Mouse (Mus musculus) forebrain, embryonic 11.5 days (tissue): Measurements from ENCODE around the gene Slc38a3. TPM values are rescaled to one million over a fixed set of nuclear protein-coding genes. Genes with fewer than 3 reads are reported as not detected.
"Not testable (repeated sequence)": the region's sequence is repeated elsewhere in the genome, so short reads cannot be mapped to it uniquely, and the experiment has no call there.

Source experiments
- ATAC-seq: fragments of 200-750 bp; cut with Nextera tagmentation; replicated peaks from 2 replicates; pipeline ENCODE4 v1.8.0; 2017; ENCODE audit warnings: moderate TSS enrichment; ENCODE audit not compliant: low FRiP score
- DNase-seq: peaks from one replicate; pipeline ENCODE4 v3.0.0-alpha.2; 2017; ENCODE audit warnings: low spot score
- H3K27ac ChIP-seq: fragments of 300-500 bp; sonication (generic); 2 replicates; pipeline ENCODE4 v1.5.1; 2014; ENCODE audit warnings: low read depth, low read length
- H3K27me3 ChIP-seq: fragments of 300-500 bp; sonication (generic); 2 replicates; pipeline ENCODE4 v1.6.1; 2014; ENCODE audit warnings: mild to moderate bottlenecking, low read length, mixed read lengths; ENCODE audit not compliant: control insufficient read depth, insufficient read depth
- H3K36me3 ChIP-seq: fragments of 300-500 bp; sonication (generic); 2 replicates; pipeline ENCODE4 v1.6.1; 2014; ENCODE audit warnings: mild to moderate bottlenecking, low read length, moderate library complexity, mixed read lengths; ENCODE audit not compliant: control insufficient read depth, insufficient read depth
- H3K4me1 ChIP-seq: fragments of 300-500 bp; sonication (generic); replicated peaks from 2 replicates; pipeline ENCODE4 v1.6.1; 2014; ENCODE audit warnings: low read length, mixed read lengths; ENCODE audit not compliant: control insufficient read depth, insufficient read depth
- H3K4me2 ChIP-seq: fragments of 300-500 bp; sonication (generic); 2 replicates; pipeline ENCODE4 v1.6.1; 2014; ENCODE audit warnings: low read depth, mild to moderate bottlenecking, low read length, moderate library complexity, mixed read lengths; ENCODE audit not compliant: severe bottlenecking
- H3K4me3 ChIP-seq: fragments of 300-500 bp; sonication (generic); 2 replicates; pipeline ENCODE4 v1.5.1; 2014; ENCODE audit warnings: low read depth, low read length
- H3K9ac ChIP-seq: fragments of 300-500 bp; sonication (generic); 2 replicates; pipeline ENCODE4 v1.6.1; 2014; ENCODE audit warnings: low read length
- H3K9me3 ChIP-seq: fragments of 300-500 bp; sonication (generic); 2 replicates; pipeline ENCODE4 v1.6.1; 2016; ENCODE audit warnings: low read length, mixed read lengths; ENCODE audit not compliant: control insufficient read depth
- WGBS: fragments of 180-500 bp; shearing (Covaris S2); extraction: QIAGEN DNeasy Blood & Tissue Kit; methylation state at CpG from one replicate; pipeline ENCODE4 v1.1.7; 2014; 5-methylcytosine and 5-hydroxymethylcytosine counted together
- polyA plus RNA-seq: library from polyadenylated mRNA; unstranded; fragments of >200 nt; fragmentation: Nextera tagmentation; extraction: Ambion mirVana; gene quantifications from 2 replicates; pipeline ENCODE4 v1.2.1, GENCODE M21; 2014

Slc38a3 gene
- polyA plus RNA-seq, 1 experiment from 2014 or later = 6.7 TPM

DNA sequence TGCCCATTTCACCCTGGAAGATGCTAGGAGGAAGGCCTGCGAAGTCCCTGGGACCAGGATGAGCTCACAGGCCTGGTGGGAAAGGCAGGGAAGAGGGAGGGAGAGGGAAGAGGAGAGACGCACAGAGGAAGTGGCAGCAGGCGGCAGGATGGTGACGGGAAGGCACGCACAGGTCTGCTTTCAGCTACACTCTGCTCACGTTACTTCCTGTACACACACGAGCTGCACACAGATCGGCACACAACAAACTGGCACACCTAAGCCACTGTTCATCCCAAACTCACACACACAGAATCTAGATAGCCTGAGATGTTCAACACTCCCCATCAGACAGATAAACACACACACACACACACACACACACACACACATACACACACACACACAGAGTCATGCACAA is 21.1 kb upstream of the Slc38a3 start:
- H3K4me2 ChIP-seq = no peak overlapping the region
- H3K4me1 ChIP-seq = no peaks in the 10 kb centered on the region
- H3K9me3 ChIP-seq = no peaks in the 10 kb centered on the region
- 81% methylated on average over 8 of the region's 8 CpGs for WGBS
- no peaks in the 10 kb centered on the region for H3K27me3 ChIP-seq
- no peaks in the 10 kb centered on the region for H3K36me3 ChIP-seq
- no peak overlapping the region for H3K27ac ChIP-seq
- DNase-seq (no peak), ATAC-seq (no peak)
- H3K4me3 ChIP-seq = no peak overlapping the region
- H3K9ac ChIP-seq = no peak overlapping the region

GRCm38 (mm10) chr9:107688939-107689338 is 19.6 kb upstream of the Slc38a3 start:
- Histone ChIP-seq H3K27ac (no peak overlapping the region), H3K27me3 (no peaks in the 10 kb centered on the region), H3K4me3 (no peak overlapping the region), H3K4me1 (no peaks in the 10 kb centered on the region), H3K4me2 (no peak overlapping the region), H3K9me3 (no peaks in the 10 kb centered on the region), H3K36me3 (no peaks in the 10 kb centered on the region), H3K9ac (no peak overlapping the region)
- ATAC-seq = no peak
- DNase-seq = no peak
- WGBS = 86% methylated on average over 7 of the region's 7 CpGs

DNA sequence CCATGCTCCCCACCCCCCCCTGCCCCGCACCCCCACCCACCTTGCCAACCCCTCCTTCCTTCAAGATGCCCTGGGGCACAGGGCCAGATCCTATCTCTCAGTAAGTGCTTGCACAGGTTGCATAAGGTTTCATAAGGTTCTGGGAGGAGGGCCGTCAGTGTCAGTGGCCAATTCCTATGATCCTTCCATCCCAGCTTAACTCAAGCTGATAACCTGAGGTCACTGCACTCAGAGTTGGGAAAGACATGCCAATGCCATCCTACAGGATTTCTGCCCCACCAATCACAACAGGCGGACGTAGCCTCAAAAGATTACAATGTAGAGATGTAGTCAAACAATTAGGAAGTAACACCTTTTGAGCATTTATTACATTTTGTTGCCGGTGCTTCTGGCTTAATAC is 19.1 kb upstream of the Slc38a3 start:
- Histone ChIP-seq H3K4me3 (no peak overlapping the region), H3K9ac (no peak overlapping the region), H3K36me3 (no peaks in the 10 kb centered on the region), H3K27ac (no peak overlapping the region), H3K27me3 (no peaks in the 10 kb centered on the region), H3K4me1 (no peaks in the 10 kb centered on the region), H3K4me2 (no peak overlapping the region), H3K9me3 (no peaks in the 10 kb centered on the region)
- ATAC-seq (no peak), DNase-seq (no peak)
- 88% methylated on average over 5 of the region's 5 CpGs for WGBS

DNA sequence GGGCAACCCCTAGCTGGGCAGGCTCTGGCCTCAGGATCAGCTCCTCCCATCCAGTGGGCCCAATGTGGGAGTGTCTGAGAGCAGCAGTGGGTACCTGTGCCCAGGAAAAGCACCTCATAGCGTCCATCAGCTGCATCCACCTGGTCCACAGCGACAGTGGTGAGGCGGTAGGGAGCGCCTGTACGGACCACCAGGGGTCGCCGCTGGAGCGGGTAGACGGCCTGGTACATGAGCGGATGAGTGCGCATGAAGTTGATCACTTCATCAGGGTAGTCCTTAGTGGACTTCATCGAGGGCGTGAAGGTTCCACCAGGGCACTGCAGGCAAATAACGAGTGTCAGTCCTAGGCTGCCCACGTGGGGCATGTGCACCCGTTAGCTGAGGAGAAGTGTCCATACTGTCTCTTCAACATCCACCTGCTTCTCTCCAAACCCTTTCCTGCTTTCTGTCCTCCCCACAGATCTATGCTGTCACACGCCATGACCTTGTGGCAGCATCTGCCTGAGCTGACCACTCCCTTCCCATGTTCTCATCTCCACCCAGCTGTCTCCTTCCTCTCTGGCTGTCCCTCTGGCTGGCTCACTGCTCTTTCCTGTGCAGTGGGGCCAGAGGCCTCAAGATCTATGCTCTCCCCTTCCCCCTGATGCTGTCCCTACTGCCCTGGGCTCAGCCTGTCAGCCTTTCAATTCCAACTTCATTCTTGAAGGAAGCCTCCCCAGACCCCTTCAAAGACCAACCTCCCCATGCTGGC is 16.1 kb upstream of the Slc38a3 start:
- no peaks in the 10 kb centered on the region for H3K27me3 ChIP-seq
- no peaks in the 10 kb centered on the region for H3K36me3 ChIP-seq
- no peak overlapping the region for H3K4me2 ChIP-seq
- no peak overlapping the region for H3K9ac ChIP-seq
- H3K4me1 ChIP-seq = no peaks in the 10 kb centered on the region
- no peak overlapping the region for H3K4me3 ChIP-seq
- WGBS = 38% methylated on average over 17 of the region's 17 CpGs
- no peak overlapping the region for H3K27ac ChIP-seq
- H3K9me3 ChIP-seq = no peaks in the 10 kb centered on the region
- peak; percentile 81 for DNase-seq
- peak; percentile 74; the same call in 1 of the 2 replicates for ATAC-seq

GRCm38 (mm10) chr9:107682405-107682804 is 13.1 kb upstream of the Slc38a3 start:
- no peaks in the 10 kb centered on the region for H3K36me3 ChIP-seq
- H3K9ac ChIP-seq = no peak overlapping the region
- no peak for DNase-seq
- ATAC-seq = no peak
- no peak overlapping the region for H3K4me3 ChIP-seq
- no peaks in the 10 kb centered on the region for H3K9me3 ChIP-seq
- peaks cover 2% of the 10 kb centered on the region for H3K27me3 ChIP-seq
- H3K4me2 ChIP-seq = no peak overlapping the region
- no peaks in the 10 kb centered on the region for H3K4me1 ChIP-seq
- no peak overlapping the region for H3K27ac ChIP-seq
- 90% methylated on average over 20 of the region's 20 CpGs for WGBS

DNA sequence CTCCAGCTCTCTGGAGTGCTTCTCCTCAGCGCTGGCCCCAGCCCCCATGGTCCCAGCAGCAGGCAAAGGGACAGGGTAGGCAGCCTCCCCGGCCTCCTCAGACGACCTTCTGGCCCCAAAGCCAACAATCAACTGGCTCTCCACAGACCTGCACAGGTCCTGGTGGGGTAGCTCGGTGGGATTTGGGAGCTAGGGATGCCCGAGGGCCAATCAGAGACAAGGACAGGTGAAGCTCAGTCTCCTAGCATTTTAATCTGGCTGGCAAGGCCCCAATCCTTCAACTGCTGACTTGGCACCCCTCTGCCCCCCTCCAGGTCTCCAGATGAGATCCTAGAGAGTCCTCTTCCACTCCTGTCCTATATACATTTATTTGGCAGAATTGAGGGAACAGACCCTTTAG is 10.2 kb upstream of the Slc38a3 start, which contains the start of gene Gnat1:
Gene Gnat1, minus strand, starts transcription at position 212 of the 400 bp plus-strand sequence.
- H3K27ac ChIP-seq = no peak within 1 kb of the TSS
- H3K4me2 ChIP-seq = no peak within 1 kb of the TSS
- ATAC-seq (no peak), DNase-seq (no peak)
- peaks cover 5% of the 10 kb centered on the region; the same call in 1 of the 2 replicates for H3K4me1 ChIP-seq
- no peak within 1 kb of the TSS for H3K4me3 ChIP-seq
- peaks cover 13% of the 10 kb centered on the region for H3K27me3 ChIP-seq
- no peaks in the 10 kb centered on the region for H3K9me3 ChIP-seq
- H3K36me3 ChIP-seq = no peaks in the 10 kb centered on the region
- WGBS = 46% methylated on average over 5 of the region's 5 CpGs
- H3K9ac ChIP-seq = no peak within 1 kb of the TSS

DNA sequence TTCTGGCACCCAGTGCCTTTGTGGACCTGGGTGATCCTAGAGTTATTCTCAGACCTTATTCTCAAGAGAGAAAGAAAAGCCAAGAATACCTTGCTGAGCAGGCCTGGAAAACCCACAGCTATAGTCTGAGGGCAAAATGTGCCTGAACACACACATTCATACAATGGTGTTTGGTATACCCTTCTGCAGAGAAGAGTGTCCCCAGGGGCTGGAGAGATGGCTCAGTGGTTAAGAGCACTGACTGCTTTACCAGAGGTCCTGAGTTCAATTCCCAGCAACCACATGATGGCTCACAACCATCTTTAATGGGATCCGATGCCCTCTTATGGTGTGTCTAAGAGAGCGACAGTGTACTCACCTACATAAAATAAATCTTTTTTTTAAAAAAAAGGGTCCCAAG is 9.5 kb upstream of the Slc38a3 start:
- WGBS = 98% methylated on average over 2 of the region's 2 CpGs
- H3K27me3 ChIP-seq = peaks cover 13% of the 10 kb centered on the region
- H3K4me1 ChIP-seq = peaks cover 5% of the 10 kb centered on the region; the same call in 1 of the 2 replicates
- H3K36me3 ChIP-seq = no peaks in the 10 kb centered on the region
- no peak for DNase-seq
- H3K9me3 ChIP-seq = no peaks in the 10 kb centered on the region
- H3K4me2 ChIP-seq = no peak overlapping the region
- no peak for ATAC-seq
- H3K27ac ChIP-seq = no peak overlapping the region
- H3K9ac ChIP-seq = no peak overlapping the region
- no peak overlapping the region for H3K4me3 ChIP-seq

GRCm38 (mm10) chr9:107677819-107678526 is 8.6 kb upstream of the Slc38a3 start:
- not testable (repeated sequence) for H3K4me2 ChIP-seq

More at GRCm38 (mm10) chr9:107677819-107678526, 8.6 kb upstream of the Slc38a3 start:
- H3K4me1 ChIP-seq, H3K9me3 ChIP-seq, H3K36me3 ChIP-seq, H3K9ac ChIP-seq, H3K27ac ChIP-seq, H3K4me3 ChIP-seq, ATAC-seq: not testable (repeated sequence)
- 36% methylated on average over 14 of the region's 14 CpGs for WGBS
- peak; percentile 79 for DNase-seq
- peaks cover 13% of the 10 kb centered on the region for H3K27me3 ChIP-seq
